Comparison of ENCODE assay signal across 8 mouse cellular contexts in the genomic region with DNA sequence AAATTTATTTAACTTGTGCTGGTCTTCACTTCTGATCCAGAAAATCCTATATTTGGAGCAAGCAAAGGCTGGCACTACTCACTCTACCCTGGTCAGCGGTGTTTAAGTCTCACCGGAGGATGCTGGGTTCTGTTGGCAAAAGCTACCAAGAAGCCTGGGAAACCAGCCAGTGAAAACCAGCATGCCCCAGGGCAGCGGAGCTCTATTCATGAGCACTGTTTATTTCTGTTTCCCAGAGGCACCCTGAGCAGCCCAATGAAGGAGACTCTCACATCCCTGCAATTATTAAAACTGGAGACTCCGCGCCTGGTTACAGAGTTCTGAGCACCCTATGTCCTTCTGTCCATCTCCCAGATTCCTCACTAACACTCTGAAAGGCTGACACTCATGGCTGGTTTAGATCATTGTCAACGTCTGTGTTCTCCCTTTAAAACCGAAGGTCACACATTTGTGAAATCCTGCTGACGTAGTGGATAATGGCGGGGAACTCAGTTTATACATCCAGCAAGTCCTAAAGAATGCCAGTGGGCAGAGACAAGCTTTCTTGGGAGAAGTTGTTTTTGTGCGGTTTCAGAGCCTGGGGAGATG. TPM values are rescaled to one million over a fixed set of nuclear protein-coding genes. Genes with fewer than 3 reads are reported as not detected.
DNase-seq lines count a peak whose midpoint lies in the region; ATAC-seq and TF ChIP-seq lines count a peak whose summit lies in the region.

No protein-coding gene starts in this region.

- TF ChIP-seq CTCF in forebrain, postnatal 0 days (IDR thresholded peaks at IDR 0.05; ENCODE audit: low read depth) = no peak

- no peak overlapping the region for H3K4me2 ChIP-seq in heart, embryonic 11.5 days
- no peak overlapping the region for H3K4me2 ChIP-seq in forebrain, postnatal 0 days (ENCODE audit: low read depth)

- H3K36me3 ChIP-seq in heart, embryonic 11.5 days (ENCODE audit: control insufficient read depth, insufficient read depth, low read length) = 0 out of 2 replicates have a peak, but pooled peaks cover 2% of the 10 kb centered on the region
- no peaks in the 10 kb centered on the region for H3K36me3 ChIP-seq in forebrain, postnatal 0 days (ENCODE audit: insufficient read depth)

- H3K27me3 ChIP-seq in heart, embryonic 11.5 days (ENCODE audit: control insufficient read depth, insufficient read depth, low read length) = no peaks in the 10 kb centered on the region
- no peaks in the 10 kb centered on the region for H3K27me3 ChIP-seq in forebrain, postnatal 0 days (ENCODE audit: insufficient read depth, low read length)

- WGBS in heart, embryonic 11.5 days (ENCODE audit: insufficient replicate concordance) = 68% methylated on average over 10 of the region's 10 CpGs
- WGBS in forebrain, postnatal 0 days = 29% methylated on average over 10 of the region's 10 CpGs

- H3K9ac ChIP-seq in heart, embryonic 11.5 days (ENCODE audit: low read depth, low read length) = no peak overlapping the region
- H3K9ac ChIP-seq in forebrain, postnatal 0 days = no peak overlapping the region

- ATAC-seq in heart, embryonic 11.5 days (replicated peaks; ENCODE audit: insufficient number of reproducible peaks, low FRiP score, low TSS enrichment) = no peak
- ATAC-seq in forebrain, postnatal 0 days = peak; percentile 87
- no peak for ATAC-seq in granulocyte monocyte progenitor cell, adult 5-6 weeks (replicated peaks; ENCODE audit: poor library complexity, severe bottlenecking)

- H3K4me3 ChIP-seq in heart, embryonic 11.5 days (ENCODE audit: low read depth, low read length) = no peak overlapping the region
- no peak overlapping the region for H3K4me3 ChIP-seq in forebrain, postnatal 0 days (ENCODE audit: low read depth, low read length)

- peaks cover 11% of the 10 kb centered on the region for H3K4me1 ChIP-seq in heart, embryonic 11.5 days (ENCODE audit: control insufficient read depth, insufficient read depth, low read length)
- H3K4me1 ChIP-seq in forebrain, postnatal 0 days (ENCODE audit: insufficient read depth) = no peaks in the 10 kb centered on the region

- no peaks in the 10 kb centered on the region for H3K9me3 ChIP-seq in heart, embryonic 11.5 days (replicated peaks; ENCODE audit: control insufficient read depth, low read length)
- H3K9me3 ChIP-seq in forebrain, postnatal 0 days (ENCODE audit: low read length) = 0 out of 2 replicates have a peak, but pooled peaks cover 4% of the 10 kb centered on the region

- H3K27ac ChIP-seq in heart, embryonic 11.5 days (ENCODE audit: low read depth, low read length) = no peak overlapping the region
- no peak overlapping the region for H3K27ac ChIP-seq in forebrain, postnatal 0 days (ENCODE audit: low read depth, low read length)

- peak; percentile 95 for DNase-seq in heart, adult 11 months
- peak; percentile 56 for DNase-seq in brain, adult 2 months (ENCODE audit: low read depth, low spot score)
- peak; percentile 63 for DNase-seq in forebrain, postnatal 0 days
- peak; percentile 49 to 54 for DNase-seq in layer of hippocampus, adult 8-10 months (ENCODE audit: low spot score in 2 of 2)
- DNase-seq in thymus, postnatal 25 days = no peak
- DNase-seq in urinary bladder, postnatal 10 days (ENCODE audit: low spot score) = no peak

RNA-seq across cellular contexts. Expression of a gene that starts 31.7 kb away (rescaled TPM):
- polyA plus RNA-seq in heart, embryonic 11.5 days (2014; fragmentation: Nextera tagmentation; extraction: Ambion mirVana) = 55.6 and 61.9 TPM in 2 replicates
- 8.5 and 8.9 TPM in 2 replicates for total RNA-seq in forebrain, postnatal 0 days (2014; rRNA removed)
- polyA plus RNA-seq in forebrain, postnatal 0 days (2015; fragmentation: Nextera tagmentation; extraction: Ambion mirVana) = 11.7 and 13.6 TPM in 2 replicates
- total RNA-seq in layer of hippocampus, adult 8-10 months (2022) = 10 to 100 TPM in 1 of 4 experiments, 1 to 10 TPM in 3; 2.2 to 11.9 (median 5.3) TPM
- total RNA-seq in granulocyte monocyte progenitor cell, adult 5-6 weeks (2014; fragmentation: Nextera tagmentation) = not detected in 2 replicates
- total RNA-seq in granulocyte monocyte progenitor cell, adult 5-6 weeks (2017) = not detected in 2 replicates

Comparison
In these comparisons a context has a peak if more than half of its experiments do, and no peak if none do; other contexts are left out.
1. DNase-seq: peak in heart, adult 11 months (single experiment), brain, adult 2 months (single experiment), forebrain, postnatal 0 days (single experiment) and layer of hippocampus, adult 8-10 months (2 of 2); none in thymus, postnatal 25 days (single experiment) and urinary bladder, postnatal 10 days (single experiment).